Mouse (Mus musculus) liver, embryonic 11.5 days (tissue): ENCODE data around the gene Slc35e4. TPM values are rescaled to one million over a fixed set of nuclear protein-coding genes. Genes with fewer than 3 reads are reported as not detected.

Experiments used
- ATAC-seq: fragments of 200-750 bp; cut with Nextera tagmentation; replicated peaks from 2 replicates; pipeline ENCODE4 v1.8.0; 2017; ENCODE audit warnings: moderate number of reproducible peaks, mild to moderate bottlenecking, moderate TSS enrichment, moderate library complexity; ENCODE audit not compliant: low FRiP score
- DNase-seq: peaks from one replicate; pipeline ENCODE4 v3.0.0-alpha.2; 2017; ENCODE audit warnings: low spot score
- H3K27ac ChIP-seq: fragments of 300-500 bp; sonication (generic); 2 replicates; pipeline ENCODE4 v1.5.1; 2014; ENCODE audit warnings: mild to moderate bottlenecking, low read depth, low read length, control low read depth
- H3K27me3 ChIP-seq: fragments of 300-500 bp; sonication (generic); replicated peaks from 2 replicates; pipeline ENCODE4 v1.6.1; 2014; ENCODE audit warnings: low read length, mixed read lengths; ENCODE audit not compliant: control insufficient read depth, insufficient read depth
- H3K36me3 ChIP-seq: fragments of 300-500 bp; sonication (generic); 2 replicates; pipeline ENCODE4 v1.6.1; 2014; ENCODE audit warnings: mild to moderate bottlenecking, low read length, moderate library complexity, mixed read lengths; ENCODE audit not compliant: control insufficient read depth, insufficient read depth
- H3K4me1 ChIP-seq: fragments of 300-500 bp; sonication (generic); replicated peaks from 2 replicates; pipeline ENCODE4 v1.6.1; 2014; ENCODE audit warnings: low read length, mixed read lengths; ENCODE audit not compliant: control insufficient read depth, insufficient read depth
- H3K4me2 ChIP-seq: fragments of 300-500 bp; sonication (generic); 2 replicates; pipeline ENCODE4 v1.6.1; 2014; ENCODE audit warnings: mild to moderate bottlenecking, control low read depth, moderate library complexity
- H3K4me3 ChIP-seq: fragments of 300-500 bp; sonication (generic); 2 replicates; pipeline ENCODE4 v1.5.1; 2014; ENCODE audit warnings: low read depth, low read length, control low read depth
- H3K9ac ChIP-seq: fragments of 300-500 bp; sonication (generic); 2 replicates; pipeline ENCODE4 v1.6.1; 2014; ENCODE audit warnings: low read depth, low read length, control low read depth
- H3K9me3 ChIP-seq: fragments of 300-500 bp; sonication (generic); 2 replicates; pipeline ENCODE4 v1.6.1; 2016; ENCODE audit warnings: low read length, inconsistent platforms, mixed read lengths; ENCODE audit not compliant: control insufficient read depth
- WGBS: fragments of 180-500 bp; shearing (Covaris S2); extraction: QIAGEN DNeasy Blood & Tissue Kit; methylation state at CpG from one replicate; pipeline ENCODE4 v1.1.7; 2014; 5-methylcytosine and 5-hydroxymethylcytosine counted together
- polyA plus RNA-seq: library from polyadenylated mRNA; unstranded; fragments of >200 nt; fragmentation: Nextera tagmentation; extraction: Ambion mirVana; gene quantifications from 2 replicates; pipeline ENCODE4 v1.2.1, GENCODE M21; 2014

Gene Slc35e4
- polyA plus RNA-seq, 1 experiment from 2014 or later = 1.4 TPM

DNA sequence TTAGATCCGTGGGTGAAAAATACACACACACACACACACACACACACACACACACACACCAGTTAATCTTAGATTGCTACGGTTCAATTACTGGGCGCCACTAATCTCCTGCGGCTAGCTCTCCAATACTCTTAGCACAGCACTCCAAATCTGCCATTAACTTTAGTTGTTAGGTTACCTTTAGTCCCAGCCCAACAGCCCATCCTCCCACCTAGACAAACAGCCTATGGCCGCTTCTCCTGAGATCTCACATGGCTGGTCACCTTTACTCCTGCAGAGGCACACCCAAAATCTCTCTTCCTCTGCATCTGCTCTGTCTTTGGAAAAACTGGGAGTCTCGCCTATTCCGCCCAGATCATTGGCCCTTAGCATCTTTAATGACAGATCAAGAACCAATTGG, 26.9 kb upstream of the Slc35e4 start:
- no peaks in the 10 kb centered on the region for H3K27me3 ChIP-seq
- no peaks in the 10 kb centered on the region for H3K9me3 ChIP-seq
- no peak overlapping the region for H3K4me3 ChIP-seq
- ATAC-seq (no peak), DNase-seq (no peak)
- H3K9ac ChIP-seq = no peak overlapping the region
- 84% methylated on average over 7 of the region's 7 CpGs for WGBS
- no peaks in the 10 kb centered on the region for H3K36me3 ChIP-seq
- no peak overlapping the region for H3K4me2 ChIP-seq
- no peaks in the 10 kb centered on the region for H3K4me1 ChIP-seq
- H3K27ac ChIP-seq = no peak overlapping the region

DNA sequence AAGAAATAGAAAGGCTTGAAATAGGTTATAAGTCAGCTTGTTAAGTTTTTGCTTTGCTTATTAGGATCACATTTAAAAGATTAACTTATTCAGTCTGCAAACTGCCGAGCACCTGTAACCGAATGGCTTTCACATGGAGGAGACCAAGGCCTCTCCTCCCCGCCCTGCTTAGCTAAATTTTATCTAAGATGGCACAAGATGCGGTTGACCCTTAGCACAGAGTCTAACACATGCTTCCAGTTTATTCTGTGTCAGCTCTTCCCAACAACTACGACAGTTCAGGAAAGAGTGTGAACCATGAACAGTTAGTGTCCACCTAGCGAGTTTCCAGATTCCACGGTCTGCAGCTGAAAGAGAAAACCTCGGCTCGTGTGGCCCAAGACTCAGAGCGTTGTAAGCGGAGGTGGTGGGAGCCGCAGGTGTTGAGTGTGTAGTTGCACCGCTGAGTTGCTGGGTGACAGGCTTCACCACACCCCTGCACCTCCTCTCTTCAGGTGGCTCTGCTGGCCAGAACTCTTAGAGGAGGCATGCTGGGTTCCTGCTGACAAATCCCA, 22.9 kb upstream of the Slc35e4 start:
- H3K27ac ChIP-seq = no peak overlapping the region
- H3K4me3 ChIP-seq = no peak overlapping the region
- no peak for DNase-seq
- no peak for ATAC-seq
- no peak overlapping the region for H3K9ac ChIP-seq
- H3K36me3 ChIP-seq = no peaks in the 10 kb centered on the region
- no peaks in the 10 kb centered on the region for H3K27me3 ChIP-seq
- H3K4me2 ChIP-seq = no peak overlapping the region
- H3K4me1 ChIP-seq = no peaks in the 10 kb centered on the region; the same call in 1 of the 2 replicates
- WGBS = 71% methylated on average over 13 of the region's 13 CpGs
- H3K9me3 ChIP-seq = no peaks in the 10 kb centered on the region

DNA sequence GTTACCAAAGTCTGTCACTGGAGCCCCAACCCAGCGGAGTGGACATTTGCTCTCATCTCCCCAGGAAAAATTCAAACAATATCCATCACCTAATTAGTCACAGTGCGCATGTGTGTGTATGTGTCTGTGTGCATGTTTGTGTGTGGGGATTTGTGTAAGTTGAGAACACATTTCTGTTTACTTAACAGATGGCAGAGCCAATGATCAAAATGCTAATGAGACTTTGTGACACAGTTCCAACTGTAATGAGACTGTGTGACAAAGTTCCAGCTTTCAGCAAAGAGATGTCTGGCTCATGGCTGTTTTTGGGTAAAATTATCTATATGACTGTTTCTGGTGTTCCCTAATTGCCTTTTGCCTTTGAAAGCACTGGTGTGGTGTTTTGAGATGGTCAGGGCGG, 21.9 kb upstream of the Slc35e4 start:
- no peaks in the 10 kb centered on the region for H3K9me3 ChIP-seq
- no peak for DNase-seq
- H3K36me3 ChIP-seq = no peaks in the 10 kb centered on the region
- H3K27me3 ChIP-seq = no peaks in the 10 kb centered on the region
- H3K4me1 ChIP-seq = peaks cover 1% of the 10 kb centered on the region
- no peak for ATAC-seq
- no peak overlapping the region for H3K4me3 ChIP-seq
- WGBS = 94% methylated on average over 3 of the region's 3 CpGs
- H3K9ac ChIP-seq = no peak overlapping the region
- no peak overlapping the region for H3K27ac ChIP-seq
- H3K4me2 ChIP-seq = no peak overlapping the region

DNA sequence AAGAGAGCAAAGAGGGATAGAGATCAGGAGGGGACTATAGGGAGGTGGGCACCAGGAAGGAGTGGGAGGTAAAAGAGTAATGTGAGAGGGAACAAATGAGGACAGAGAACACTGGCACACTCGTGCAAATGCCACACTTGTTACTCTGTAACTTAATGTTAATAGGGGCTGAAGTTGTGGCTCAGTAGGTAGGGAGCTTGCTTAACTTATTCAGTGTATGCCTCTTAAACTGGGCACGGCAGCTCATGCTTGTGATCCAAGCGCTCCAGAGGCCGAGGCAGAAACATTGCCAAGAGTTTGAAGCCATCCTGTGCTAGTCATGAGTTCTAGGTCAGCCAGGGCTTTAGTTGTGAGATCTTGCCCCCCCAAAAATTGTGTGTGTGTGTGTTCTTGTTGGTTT, 20.7 kb upstream of the Slc35e4 start:
- no peak overlapping the region for H3K9ac ChIP-seq
- 71% methylated on average over 4 of the region's 4 CpGs for WGBS
- H3K27me3 ChIP-seq = no peaks in the 10 kb centered on the region
- no peak overlapping the region for H3K4me2 ChIP-seq
- DNase-seq (no peak), ATAC-seq (no peak)
- H3K36me3 ChIP-seq = no peaks in the 10 kb centered on the region
- H3K4me3 ChIP-seq = no peak overlapping the region
- H3K27ac ChIP-seq = no peak overlapping the region
- no peaks in the 10 kb centered on the region for H3K9me3 ChIP-seq
- H3K4me1 ChIP-seq = peaks cover 6% of the 10 kb centered on the region

DNA sequence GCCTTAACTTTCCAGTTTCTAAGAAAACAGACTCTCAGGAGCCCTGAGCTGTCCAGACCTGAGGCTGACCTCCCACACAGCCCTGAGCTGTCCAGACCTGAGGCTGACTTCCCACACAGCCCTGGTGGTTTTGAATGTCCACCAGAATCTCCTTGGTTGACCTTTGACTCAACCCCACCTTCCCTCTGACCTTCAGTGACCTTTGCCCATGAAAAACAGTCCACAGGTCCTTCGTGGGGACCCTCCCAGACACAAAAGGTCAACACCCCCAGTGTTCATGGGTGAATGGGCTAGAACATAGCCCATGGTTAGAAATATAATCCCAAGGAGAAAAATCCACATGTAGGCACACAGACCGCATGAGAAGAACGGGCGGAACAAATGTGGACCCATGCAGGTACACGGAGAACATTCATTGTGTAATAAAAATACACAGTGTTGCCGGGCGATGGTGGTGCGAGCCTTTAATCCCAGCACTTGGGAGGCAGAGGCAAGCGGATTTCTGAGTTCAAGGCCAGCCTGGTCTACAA, 19.4 kb upstream of the Slc35e4 start:
- no peak overlapping the region for H3K9ac ChIP-seq
- no peaks in the 10 kb centered on the region for H3K9me3 ChIP-seq
- no peak overlapping the region for H3K27ac ChIP-seq
- H3K4me2 ChIP-seq = no peak overlapping the region
- 84% methylated on average over 9 of the region's 9 CpGs for WGBS
- no peaks in the 10 kb centered on the region for H3K27me3 ChIP-seq
- H3K4me3 ChIP-seq = no peak overlapping the region
- DNase-seq (no peak), ATAC-seq (no peak)
- H3K4me1 ChIP-seq = peaks cover 6% of the 10 kb centered on the region
- H3K36me3 ChIP-seq = no peaks in the 10 kb centered on the region

DNA sequence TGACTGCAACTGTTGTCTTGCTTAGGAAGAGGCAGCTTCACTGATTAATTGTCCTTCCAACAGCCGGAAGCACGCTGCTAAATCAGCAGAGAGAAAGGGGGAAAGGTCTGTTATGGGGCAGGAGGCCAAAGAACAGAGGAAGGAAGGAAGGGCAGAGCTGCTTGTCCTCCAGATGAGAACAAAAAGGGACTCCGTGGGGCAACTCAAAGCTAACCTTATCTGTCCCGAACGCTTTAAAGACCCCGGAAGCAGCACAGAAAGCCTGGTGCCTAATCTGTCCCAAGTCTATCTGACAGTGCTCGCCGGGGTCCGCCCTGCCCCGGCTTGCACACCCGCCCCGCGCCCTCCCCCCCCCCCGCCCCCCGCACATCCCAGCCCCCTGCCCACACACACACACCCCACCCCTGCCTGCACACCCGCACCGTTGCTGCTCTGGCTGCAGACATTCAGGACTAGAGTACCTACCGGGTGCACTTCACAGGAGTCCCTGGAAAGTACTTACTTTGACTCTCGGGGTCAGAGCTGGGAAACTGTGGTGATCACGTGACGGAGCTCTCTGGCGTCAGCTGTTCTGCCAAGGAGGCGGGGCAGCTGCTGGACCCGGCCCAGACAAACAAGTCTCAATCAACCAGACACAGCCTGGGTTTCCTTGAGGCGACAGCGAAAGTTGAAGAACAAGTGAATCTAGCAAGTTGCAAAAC, 17.2 kb upstream of the Slc35e4 start, which contains the start of gene Tcn2:
Gene Tcn2, minus strand, starts transcription at position 649 of the 701 bp plus-strand sequence.
- Histone ChIP-seq H3K4me1 (peaks cover 6% of the 10 kb centered on the region), H3K4me3 (peak within 1 kb of the TSS; percentile 63), H3K27ac (peak within 1 kb of the TSS; percentile 38; the same call in 1 of the 2 replicates), H3K27me3 (no peaks in the 10 kb centered on the region), H3K36me3 (no peaks in the 10 kb centered on the region; the same call in 1 of the 2 replicates), H3K4me2 (peak within 1 kb of the TSS; percentile 84), H3K9me3 (no peaks in the 10 kb centered on the region), H3K9ac (peak within 1 kb of the TSS; percentile 58)
- ATAC-seq = peak; percentile 89
- under 1% methylated on average over 21 of the region's 26 CpGs for WGBS
- peak; percentile 84 for DNase-seq

DNA sequence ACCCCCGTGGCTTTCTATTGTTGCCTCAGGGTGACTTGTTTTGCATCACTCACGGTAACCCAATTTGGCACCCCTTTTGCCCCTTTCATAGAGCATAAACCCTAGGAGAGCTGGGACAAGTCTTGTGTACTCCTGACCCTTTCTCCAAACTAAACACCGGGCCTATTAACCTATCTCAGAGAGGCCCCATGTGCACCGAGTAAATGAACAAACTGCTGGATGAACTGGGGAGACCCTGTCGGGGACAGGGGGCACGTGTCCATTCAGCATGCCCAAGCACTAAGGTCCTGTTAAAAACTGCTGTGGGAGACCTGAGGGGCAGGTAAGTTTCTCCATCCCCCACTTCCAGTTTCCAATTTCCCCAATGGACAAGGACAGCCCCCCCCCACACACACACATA, 16.5 kb upstream of the Slc35e4 start:
- Histone ChIP-seq H3K9me3 (no peaks in the 10 kb centered on the region), H3K27ac (no peak overlapping the region), H3K27me3 (no peaks in the 10 kb centered on the region), H3K4me3 (peak overlapping the region; percentile 63), H3K4me2 (peak overlapping the region; percentile 84), H3K9ac (no peak overlapping the region; the same call in 1 of the 2 replicates), H3K36me3 (peaks cover 2% of the 10 kb centered on the region; the same call in 1 of the 2 replicates), H3K4me1 (peaks cover 6% of the 10 kb centered on the region)
- WGBS = 42% methylated on average over 6 of the region's 6 CpGs
- no peak for ATAC-seq
- no peak for DNase-seq

DNA sequence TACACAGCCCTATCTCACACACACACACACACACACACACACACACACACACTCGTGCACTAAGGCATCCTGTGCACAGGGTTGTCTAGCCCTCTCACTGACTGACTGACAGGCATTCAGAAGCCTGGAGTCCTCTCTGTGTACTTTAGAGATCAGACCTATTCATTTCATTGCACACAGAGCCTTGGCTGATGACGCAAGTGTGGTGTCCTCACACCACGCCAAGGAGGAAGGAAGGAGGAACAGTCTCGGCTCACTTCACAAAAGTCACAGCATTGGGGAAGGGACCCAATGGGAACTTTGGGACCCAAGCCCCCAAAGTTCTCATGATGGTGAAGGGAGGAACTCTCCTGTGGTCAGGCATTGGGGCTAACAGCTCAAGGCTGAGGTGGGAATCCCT, 15.6 kb upstream of the Slc35e4 start:
- Histone ChIP-seq H3K4me3 (no peak overlapping the region), H3K27ac (no peak overlapping the region), H3K27me3 (no peaks in the 10 kb centered on the region), H3K36me3 (peaks cover 3% of the 10 kb centered on the region; the same call in 1 of the 2 replicates), H3K9ac (no peak overlapping the region), H3K9me3 (no peaks in the 10 kb centered on the region), H3K4me1 (peaks cover 6% of the 10 kb centered on the region), H3K4me2 (no peak overlapping the region)
- WGBS = 48% methylated on average over 4 of the region's 4 CpGs
- ATAC-seq (no peak), DNase-seq (no peak)
